Mouse (Mus musculus) forebrain, embryonic 14.5 days (tissue): ENCODE measurements at regions not wholly inside any gene's neighbourhood (a gene's known extent, or its start where the extent isn't known, plus 50 kb on each side); places are given as distances from the start of the nearest gene placed in this dataset.

Source experiments
- ATAC-seq: fragments of 200-750 bp; cut with Nextera tagmentation; 2 replicates; pipeline ENCODE4 v1.8.0; 2017; ENCODE audit warnings: mild to moderate bottlenecking, moderate library complexity
- DNase-seq: peaks from one replicate; pipeline ENCODE4 v3.0.0-alpha.2; 2015; ENCODE audit warnings: low spot score
- H3K27ac ChIP-seq: fragments of 300-500 bp; sonication (generic); 2 replicates; pipeline ENCODE4 v1.5.1; 2014; ENCODE audit warnings: low read depth, mild to moderate bottlenecking, control low read depth, low read length, moderate library complexity
- H3K27me3 ChIP-seq: fragments of 300-500 bp; sonication (generic); replicated peaks from 2 replicates; pipeline ENCODE4 v1.6.1; 2014; ENCODE audit warnings: low read length, control low read depth, mixed read lengths; ENCODE audit not compliant: control insufficient read depth, insufficient read depth
- H3K36me3 ChIP-seq: fragments of 300-500 bp; sonication (generic); 2 replicates; pipeline ENCODE4 v1.6.1; 2014; ENCODE audit warnings: low read length, control low read depth; ENCODE audit not compliant: control insufficient read depth, insufficient read depth
- H3K4me1 ChIP-seq: fragments of 300-500 bp; sonication (generic); 2 replicates; pipeline ENCODE4 v1.6.1; 2014; ENCODE audit warnings: antibody characterized with exemption, low read length, control low read depth; ENCODE audit not compliant: control insufficient read depth, insufficient read depth
- H3K4me2 ChIP-seq: fragments of 300-500 bp; sonication (generic); 2 replicates; pipeline ENCODE4 v1.6.1; 2014; ENCODE audit warnings: mild to moderate bottlenecking, control low read depth, low read length
- H3K4me3 ChIP-seq: fragments of 300-500 bp; sonication (generic); 2 replicates; pipeline ENCODE4 v1.5.1; 2014; ENCODE audit warnings: low read depth, low read length, control low read depth
- H3K9ac ChIP-seq: fragments of 300-500 bp; sonication (generic); 2 replicates; pipeline ENCODE4 v1.6.1; 2014; ENCODE audit warnings: mild to moderate bottlenecking, low read length, control low read depth, moderate library complexity
- H3K9me3 ChIP-seq: fragments of 300-500 bp; sonication (generic); replicated peaks from 2 replicates; pipeline ENCODE4 v1.6.1; 2016; ENCODE audit warnings: low read length, control low read depth, mixed read lengths; ENCODE audit not compliant: control insufficient read depth
- WGBS: fragments of 180-500 bp; shearing (Covaris S2); extraction: QIAGEN DNeasy Blood & Tissue Kit; methylation state at CpG from one replicate; pipeline ENCODE4 v1.1.7; 2014; 5-methylcytosine and 5-hydroxymethylcytosine counted together

GRCm38 (mm10) chr1:56327381-56327780, 309.9 kb downstream of the Hsfy2 start:
- no peak overlapping the region for H3K9ac ChIP-seq
- 86% methylated on average over 5 of the region's 5 CpGs for WGBS
- DNase-seq: no peak
- H3K4me3 ChIP-seq: no peak overlapping the region
- H3K9me3 ChIP-seq: no peaks in the 10 kb centered on the region
- ATAC-seq: no peak
- H3K4me2 ChIP-seq: no peak overlapping the region
- no peaks in the 10 kb centered on the region for H3K4me1 ChIP-seq
- H3K36me3 ChIP-seq: no peaks in the 10 kb centered on the region
- no peak overlapping the region for H3K27ac ChIP-seq
- H3K27me3 ChIP-seq: no peaks in the 10 kb centered on the region

- no peaks in the 10 kb centered on the region for H3K27me3 ChIP-seq
- H3K4me3 ChIP-seq: no peak overlapping the region
- DNase-seq (no peak), ATAC-seq (no peak)
- H3K27ac ChIP-seq: no peak overlapping the region
- no peaks in the 10 kb centered on the region for H3K9me3 ChIP-seq
- H3K9ac ChIP-seq: no peak overlapping the region
- no peaks in the 10 kb centered on the region for H3K4me1 ChIP-seq
- 90% methylated on average over 3 of the region's 3 CpGs for WGBS
- H3K36me3 ChIP-seq: no peaks in the 10 kb centered on the region
- no peak overlapping the region for H3K4me2 ChIP-seq
Observed at GRCm38 (mm10) chr1:56308586-56308985, 328.6 kb downstream of the Hsfy2 start.

GRCm38 (mm10) chr1:56294391-56294790, 342.8 kb downstream of the Hsfy2 start:
- no peaks in the 10 kb centered on the region for H3K4me1 ChIP-seq
- no peaks in the 10 kb centered on the region for H3K27me3 ChIP-seq
- no peak overlapping the region for H3K9ac ChIP-seq
- H3K27ac ChIP-seq: no peak overlapping the region
- DNase-seq (peak; percentile 15), ATAC-seq (no peak)
- no peaks in the 10 kb centered on the region for H3K36me3 ChIP-seq
- no peak overlapping the region for H3K4me2 ChIP-seq
- 67% methylated on average over 2 of the region's 2 CpGs for WGBS
- H3K9me3 ChIP-seq: no peaks in the 10 kb centered on the region
- H3K4me3 ChIP-seq: no peak overlapping the region

- Histone ChIP-seq H3K9ac (no peak overlapping the region), H3K9me3 (no peaks in the 10 kb centered on the region), H3K4me2 (no peak overlapping the region), H3K27ac (no peak overlapping the region), H3K27me3 (no peaks in the 10 kb centered on the region), H3K36me3 (no peaks in the 10 kb centered on the region), H3K4me3 (no peak overlapping the region), H3K4me1 (no peaks in the 10 kb centered on the region)
- WGBS: 65% methylated on average over 1 of the region's 1 CpGs
- DNase-seq (peak; percentile 72), ATAC-seq (peak; percentile 67; the same call in 1 of the 2 replicates)
Observed at GRCm38 (mm10) chr1:56289748-56290147, 347.5 kb downstream of the Hsfy2 start.

- Histone ChIP-seq H3K9me3 (no peaks in the 10 kb centered on the region), H3K27ac (no peak overlapping the region), H3K4me1 (no peaks in the 10 kb centered on the region), H3K27me3 (no peaks in the 10 kb centered on the region), H3K36me3 (no peaks in the 10 kb centered on the region), H3K4me3 (no peak overlapping the region), H3K4me2 (no peak overlapping the region), H3K9ac (no peak overlapping the region)
- DNase-seq: no peak
- 82% methylated on average over 12 of the region's 12 CpGs for WGBS
- ATAC-seq: no peak
Observed at GRCm38 (mm10) chr1:56286386-56287045, 350.7 kb downstream of the Hsfy2 start.

GRCm38 (mm10) chr1:56261708-56262107, 375.5 kb downstream of the Hsfy2 start:
- ATAC-seq: no peak

GRCm38 (mm10) chr1:56260759-56261158, 376.5 kb downstream of the Hsfy2 start:
- no peak overlapping the region for H3K9ac ChIP-seq
- no peaks in the 10 kb centered on the region for H3K9me3 ChIP-seq
- no peak for DNase-seq
- H3K4me3 ChIP-seq: no peak overlapping the region
- no peak overlapping the region for H3K4me2 ChIP-seq
- no peaks in the 10 kb centered on the region for H3K27me3 ChIP-seq
- no peak for ATAC-seq
- no peaks in the 10 kb centered on the region for H3K4me1 ChIP-seq
- no peaks in the 10 kb centered on the region for H3K36me3 ChIP-seq
- 73% methylated on average over 2 of the region's 2 CpGs for WGBS
- H3K27ac ChIP-seq: no peak overlapping the region

More at GRCm38 (mm10) chr1:56261708-56262107, 375.5 kb downstream of the Hsfy2 start:
- Histone ChIP-seq H3K4me2 (no peak overlapping the region), H3K9me3 (no peaks in the 10 kb centered on the region), H3K4me3 (no peak overlapping the region), H3K27me3 (no peaks in the 10 kb centered on the region), H3K36me3 (no peaks in the 10 kb centered on the region), H3K4me1 (no peaks in the 10 kb centered on the region), H3K9ac (no peak overlapping the region), H3K27ac (no peak overlapping the region)
- 65% methylated on average over 2 of the region's 2 CpGs for WGBS
- no peak for DNase-seq

- no peaks in the 10 kb centered on the region for H3K4me1 ChIP-seq
- no peaks in the 10 kb centered on the region for H3K27me3 ChIP-seq
- H3K9ac ChIP-seq: no peak overlapping the region
- no peak overlapping the region for H3K27ac ChIP-seq
- H3K4me3 ChIP-seq: no peak overlapping the region
- DNase-seq: peak; percentile 81
- no peaks in the 10 kb centered on the region for H3K36me3 ChIP-seq
- no peak overlapping the region for H3K4me2 ChIP-seq
- ATAC-seq: peak; percentile 58; the same call in 1 of the 2 replicates
- H3K9me3 ChIP-seq: no peaks in the 10 kb centered on the region
- 71% methylated on average over 5 of the region's 5 CpGs for WGBS
Observed at GRCm38 (mm10) chr1:56256839-56257490, 380.3 kb downstream of the Hsfy2 start.

GRCm38 (mm10) chr1:56239686-56240085, 397.5 kb downstream of the Hsfy2 start:
- H3K27ac ChIP-seq: no peak overlapping the region
- H3K4me3 ChIP-seq: no peak overlapping the region
- H3K27me3 ChIP-seq: no peaks in the 10 kb centered on the region
- DNase-seq (peak; percentile 65), ATAC-seq (peak; percentile 55; the same call in 1 of the 2 replicates)
- no peak overlapping the region for H3K4me2 ChIP-seq
- no peaks in the 10 kb centered on the region for H3K36me3 ChIP-seq
- no peaks in the 10 kb centered on the region for H3K9me3 ChIP-seq
- H3K4me1 ChIP-seq: no peaks in the 10 kb centered on the region
- 84% methylated on average over 6 of the region's 6 CpGs for WGBS
- H3K9ac ChIP-seq: no peak overlapping the region
